Mouse (Mus musculus) heart, adult 8-10 months (tissue): ENCODE data around the gene Cept1. TPM values are rescaled to one million over a fixed set of nuclear protein-coding genes. Genes with fewer than 3 reads are reported as not detected.

Experiments
- total RNA-seq, 4 experiments: library from RNA; stranded (reverse); gene quantifications; 2 replicates each; pipeline ENCODE4 v1.2.4; 2022

The Cept1 gene
- total RNA-seq, 4 experiments from 2014 or later, result 15.9 to 23.5 (median 18.3) TPM

Other genes starting within 250 kb of the Cept1 start
- not detected for gene Chil6, start 141.6 kb downstream of the Cept1 start, total RNA-seq
- gene Dennd2d, start 65.4 kb downstream of the Cept1 start, total RNA-seq, result under 1 TPM; 0.53 to 0.79 (median 0.69) TPM
- gene Dram2, start within 50 bp of the Cept1 start, total RNA-seq, result 100 to 1,000 TPM in 1 of 4 experiments, 10 to 100 TPM in 3; 84.7 to 105 (median 96.1) TPM
- 10 to 100 TPM in 3 of 4 experiments, 1 to 10 TPM in 1; 9.1 to 13.4 (median 12.2) TPM for gene Lrif1, start 137.2 kb upstream of the Cept1 start, total RNA-seq
- 1 to 10 TPM; 2.7 to 6.5 (median 3.6) TPM for gene Cd53, start 242.3 kb upstream of the Cept1 start, total RNA-seq